ENCODE assay signal across 7 mouse cellular contexts in genomic region chr11:4882892-4883627, GRCm38 (mm10). TPM values are rescaled to one million over a fixed set of nuclear protein-coding genes. Genes with fewer than 3 reads are reported as not detected.
DNase-seq lines count a peak whose midpoint lies in the region; ATAC-seq lines count a peak whose summit lies in the region.

No protein-coding gene starts in this region.

- H3K36me3 ChIP-seq in lung, embryonic 15.5 days: no peaks in the 10 kb centered on the region

- no peak overlapping the region for H3K27ac ChIP-seq in lung, embryonic 15.5 days

- H3K4me3 ChIP-seq in lung, embryonic 15.5 days: no peak overlapping the region

- peak; percentile 33 for DNase-seq in thymus, postnatal 0 days (ENCODE audit: low spot score)
- no peak for DNase-seq in thymus, adult 18-20 months
- DNase-seq in embryo, embryonic 10 days (ENCODE audit: low spot score): peak; percentile 72
- DNase-seq in kidney, adult 11 months: peak; percentile 96
- no peak for DNase-seq in spleen, postnatal 4 days (ENCODE audit: low spot score in 2 of 2)

- ATAC-seq in lung, embryonic 15.5 days (ENCODE audit: borderline replicate concordance, extremely low read depth, low FRiP score, low TSS enrichment): peak; percentile 49; the same call in 1 of the 2 replicates
- ATAC-seq in frontal cortex, adult (ENCODE audit: low TSS enrichment): no peak

- WGBS in lung, embryonic 15.5 days: 39% methylated on average over 14 of the region's 14 CpGs

- H3K9ac ChIP-seq in lung, embryonic 15.5 days: no peak overlapping the region

- peaks cover 11% of the 10 kb centered on the region; the same call in 1 of the 2 replicates for H3K4me1 ChIP-seq in lung, embryonic 15.5 days

- H3K4me2 ChIP-seq in lung, embryonic 15.5 days: no peak overlapping the region

- H3K9me3 ChIP-seq in lung, embryonic 15.5 days: no peaks in the 10 kb centered on the region

- no peaks in the 10 kb centered on the region for H3K27me3 ChIP-seq in lung, embryonic 15.5 days

RNA-seq across cellular contexts. Expression of gene Nipsnap1, which starts 9.3 kb away (rescaled TPM):
- polyA plus RNA-seq in thymus, postnatal 0 days (2015; fragmentation: Nextera tagmentation; extraction: Ambion mirVana): 46.8 and 50.8 TPM in 2 replicates
- polyA plus RNA-seq in lung, embryonic 15.5 days (2015; fragmentation: Nextera tagmentation; extraction: Ambion mirVana): 36.9 and 37.8 TPM in 2 replicates

RNA-seq across cellular contexts. Expression of gene Thoc5, which starts 12.1 kb away (rescaled TPM):
- polyA plus RNA-seq in thymus, postnatal 0 days (2015; fragmentation: Nextera tagmentation; extraction: Ambion mirVana): 35.4 and 37.7 TPM in 2 replicates
- polyA plus RNA-seq in lung, embryonic 15.5 days (2015; fragmentation: Nextera tagmentation; extraction: Ambion mirVana): 32.8 and 34.3 TPM in 2 replicates

RNA-seq across cellular contexts. Expression of gene Nf2, which starts 33.7 kb away (rescaled TPM):
- polyA plus RNA-seq in thymus, postnatal 0 days (2015; fragmentation: Nextera tagmentation; extraction: Ambion mirVana): 25.5 and 28.3 TPM in 2 replicates
- 44.3 and 46.3 TPM in 2 replicates for polyA plus RNA-seq in lung, embryonic 15.5 days (2015; fragmentation: Nextera tagmentation; extraction: Ambion mirVana)

Comparison
In these comparisons a context has a peak if more than half of its experiments do, and no peak if none do; other contexts are left out.
1. DNase-seq: peak in thymus, postnatal 0 days (single experiment), embryo, embryonic 10 days (single experiment) and kidney, adult 11 months (single experiment); none in thymus, adult 18-20 months (0 of 2) and spleen, postnatal 4 days (0 of 2).